In the genomic region with DNA sequence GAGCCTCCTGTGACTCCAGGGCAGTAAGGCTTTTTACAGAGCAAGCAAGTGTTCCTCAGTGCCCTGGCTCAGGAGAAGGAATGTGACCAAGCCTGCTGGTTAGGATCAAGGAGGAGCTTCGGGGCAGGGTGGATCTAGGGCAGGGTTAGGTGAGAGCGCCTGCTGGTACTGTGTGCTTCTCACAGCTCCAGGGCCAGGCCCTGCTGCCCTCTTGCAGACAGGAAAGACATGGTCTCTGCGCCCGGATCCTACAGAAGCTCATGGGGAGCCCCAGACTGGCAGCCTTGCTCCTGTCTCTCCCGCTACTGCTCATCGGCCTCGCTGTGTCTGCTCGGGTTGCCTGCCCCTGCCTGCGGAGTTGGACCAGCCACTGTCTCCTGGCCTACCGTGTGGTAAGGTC, we compare ENCODE assay signal across 10 mouse cellular contexts. TPM values are rescaled to one million over a fixed set of nuclear protein-coding genes. Genes with fewer than 3 reads are reported as not detected.
DNase-seq lines count a peak whose midpoint lies in the region; TF ChIP-seq lines count a peak whose summit lies in the region.
"Had no signal": no experiment of that assay in that cellular context is flagged by ENCODE, and none has a peak within 500 bp of the region (broad histone marks: within the 10 kb centered on the region; RNA-seq: fewer than 3 reads in every experiment).

No protein-coding gene starts in this region.

- no peak overlapping the region for H3K27ac ChIP-seq in ES-Bruce4 (ENCODE audit: insufficient read depth, low read length)
- peak overlapping the region; percentile 34; the same call in 1 of the 2 replicates for H3K27ac ChIP-seq in kidney, adult 2 months (ENCODE audit: insufficient read depth, low read depth, low read length)
- H3K27ac ChIP-seq: liver, embryonic 15.5 days had no signal

- no peaks in the 10 kb centered on the region for H3K27me3 ChIP-seq in ES-Bruce4 (ENCODE audit: control insufficient read depth, insufficient read depth, low read length, poor library complexity, severe bottlenecking)
- H3K27me3 ChIP-seq in kidney, adult 2 months (replicated peaks; ENCODE audit: control insufficient read depth, insufficient read depth, low read length): no peaks in the 10 kb centered on the region
- H3K27me3 ChIP-seq: Patski had no signal

- H3K4me3 ChIP-seq in ES-Bruce4 (ENCODE audit: low read depth, low read length): peak overlapping the region; percentile 10
- H3K4me3 ChIP-seq in kidney, adult 2 months (ENCODE audit: insufficient read depth, low read depth, low read length): peak overlapping the region; percentile 46
- H3K4me3 ChIP-seq: liver, embryonic 15.5 days had no signal

- no peaks in the 10 kb centered on the region for H3K9me3 ChIP-seq in ES-Bruce4 (replicated peaks; ENCODE audit: control insufficient read depth, insufficient read depth, low read length, poor library complexity, severe bottlenecking)
- H3K9me3 ChIP-seq: liver, embryonic 15.5 days had no signal

- no peaks in the 10 kb centered on the region for H3K4me1 ChIP-seq in ES-Bruce4 (ENCODE audit: control insufficient read depth, insufficient read depth, low read length)
- H3K4me1 ChIP-seq in kidney, adult 2 months (ENCODE audit: control insufficient read depth, insufficient read depth, low read length): 0 out of 2 replicates have a peak, but pooled peaks cover 4% of the 10 kb centered on the region
- H3K4me1 ChIP-seq: liver, embryonic 15.5 days had no signal

- intact Hi-C loops in heart, postnatal 14 days (cut with DNase I): no loop called here

- no peak for TF ChIP-seq CTCF in ES-Bruce4 (IDR thresholded peaks at IDR 0.05; ENCODE audit: low read depth, low read length)
- no peak for TF ChIP-seq CTCF in kidney, adult 2 months (conservative IDR thresholded peaks at IDR 0.05; ENCODE audit: insufficient read depth, insufficient read length, low read depth, low read length)

- no peak overlapping the region for H3K9ac ChIP-seq in ES-Bruce4 (ENCODE audit: low read depth, poor library complexity, severe bottlenecking)
- H3K9ac ChIP-seq: liver, embryonic 15.5 days had no signal

- 0 out of 2 replicates have a peak, but pooled peaks have one; percentile 68 for TF ChIP-seq EP300 in ES-Bruce4 (IDR thresholded peaks at IDR 0.05; ENCODE audit: insufficient read depth, low read depth, low read length)

- no peak for TF ChIP-seq POLR2A in ES-Bruce4 (IDR thresholded peaks at IDR 0.05; ENCODE audit: insufficient read depth, low read length)
- no peak for TF ChIP-seq POLR2A in kidney, adult 2 months (IDR thresholded peaks at IDR 0.05; ENCODE audit: low read depth, low read length)

- peak; percentile 54 for DNase-seq in brain, adult 2 months (ENCODE audit: low read depth, low spot score)
- DNase-seq in kidney, adult 2 months: peak; percentile 68
- DNase-seq in lung, postnatal 25 days (ENCODE audit: low spot score): peak; percentile 85
- DNase-seq in B cell, adult 2 months: no peak
- DNase-seq in retina, postnatal 1 day: no peak
- DNase-seq in heart, postnatal 14 days: no peak

- 54% methylated on average over 10 of the region's 10 CpGs for WGBS in kidney, adult 2 months

- H3K36me3 ChIP-seq in ES-Bruce4 (ENCODE audit: control insufficient read depth, insufficient read depth, low read length, poor library complexity, severe bottlenecking): no peaks in the 10 kb centered on the region
- no peaks in the 10 kb centered on the region for H3K36me3 ChIP-seq in kidney, adult 2 months (ENCODE audit: control insufficient read depth, insufficient read depth, low read length)
- H3K36me3 ChIP-seq: liver, embryonic 15.5 days had no signal

RNA-seq across cellular contexts. Expression of gene Il17re, which starts 0.4 kb away (rescaled TPM):
- 3.1 and 4.9 TPM in 2 replicates for polyA plus RNA-seq in ES-Bruce4 (2011; ENCODE audit: insufficient read depth, insufficient read length, low read depth, missing spikeins)
- polyA plus RNA-seq in kidney, adult 2 months (2012; rRNA removed): 25.7 and 41.4 TPM in 2 replicates
- total RNA-seq in heart, postnatal 14 days (2021): 1 to 10 TPM; 1.2 to 1.5 TPM

RNA-seq across cellular contexts. Expression of gene Il17rc, which starts 12.6 kb away (rescaled TPM):
- 3.3 TPM in 2 replicates for polyA plus RNA-seq in ES-Bruce4 (2011; ENCODE audit: insufficient read depth, insufficient read length, low read depth, missing spikeins)
- polyA plus RNA-seq in kidney, adult 2 months (2012; rRNA removed): 37.6 and 41.8 TPM in 2 replicates
- total RNA-seq in heart, postnatal 14 days (2021): 1 to 10 TPM; 8.7 to 8.9 TPM

RNA-seq across cellular contexts. Expression of gene Jagn1, which starts 16.3 kb away (rescaled TPM):
- 30.0 and 34.3 TPM in 2 replicates for polyA plus RNA-seq in ES-Bruce4 (2011; ENCODE audit: insufficient read depth, insufficient read length, low read depth, missing spikeins)
- polyA plus RNA-seq in kidney, adult 2 months (2012; rRNA removed): 81.6 and 82.0 TPM in 2 replicates
- 10 to 100 TPM; 24.0 to 24.5 TPM for total RNA-seq in heart, postnatal 14 days (2021)

RNA-seq across cellular contexts. Expression of gene Cidec, which starts 23.1 kb away (rescaled TPM):
- not detected in 2 replicates for polyA plus RNA-seq in ES-Bruce4 (2011; ENCODE audit: insufficient read depth, insufficient read length, low read depth, missing spikeins)
- 102 and 137 TPM in 2 replicates for polyA plus RNA-seq in kidney, adult 2 months (2012; rRNA removed)
- 10 to 100 TPM in 1 of 2 experiments, 1 to 10 TPM in 1; 4.4 to 17.1 TPM for total RNA-seq in heart, postnatal 14 days (2021)
- total RNA-seq: hematopoietic stem cell, adult 5-6 weeks had no signal
- polyA plus RNA-seq: liver, embryonic 15.5 days; Patski had no signal

RNA-seq across cellular contexts. Expression of gene Creld1, which starts 24.5 kb away (rescaled TPM):
- 23.2 and 30.7 TPM in 2 replicates for polyA plus RNA-seq in ES-Bruce4 (2011; ENCODE audit: insufficient read depth, insufficient read length, low read depth, missing spikeins)
- polyA plus RNA-seq in kidney, adult 2 months (2012; rRNA removed): 22.3 and 23.6 TPM in 2 replicates
- 10 to 100 TPM; 42.1 to 45.2 TPM for total RNA-seq in heart, postnatal 14 days (2021)

Comparison
In these comparisons a context has a peak if more than half of its experiments do, and no peak if none do; other contexts are left out.
1. DNase-seq: peak in brain, adult 2 months (single experiment), kidney, adult 2 months (single experiment) and lung, postnatal 25 days (single experiment); none in B cell, adult 2 months (0 of 2), retina, postnatal 1 day (single experiment) and heart, postnatal 14 days (0 of 2).